Mouse (Mus musculus): Measurements from ENCODE around the gene Syne1. TPM values are rescaled to one million over a fixed set of nuclear protein-coding genes. Genes with fewer than 3 reads are reported as not detected.

The Syne1 gene
- polyA plus RNA-seq, 1 experiment from 2014 or later: 3.1 TPM

GRCm38 (mm10) chr10:5250702-5251101, 300.6 kb downstream of the Syne1 start:
- Histone ChIP-seq H3K9me3 (replicated peaks; ENCODE audit: control insufficient read depth, low read length) (no peaks in the 10 kb centered on the region), H3K27ac (replicated peaks; ENCODE audit: low read depth, low read length) (no peak overlapping the region), H3K4me3 (ENCODE audit: low read depth, low read length) (no peak overlapping the region), H3K36me3 (replicated peaks; ENCODE audit: control insufficient read depth, insufficient read depth, low read depth, low read length) (no peaks in the 10 kb centered on the region), H3K9ac (replicated peaks; ENCODE audit: low read length) (no peak overlapping the region), H3K27me3 (ENCODE audit: control insufficient read depth, insufficient read depth, low read length) (no peaks in the 10 kb centered on the region), H3K4me1 (ENCODE audit: control insufficient read depth, insufficient read depth, low read length) (no peaks in the 10 kb centered on the region), H3K4me2 (ENCODE audit: low read depth, low read length) (no peak overlapping the region)
- WGBS: 71% methylated on average over 10 of the region's 10 CpGs
- no peak for ATAC-seq (replicated peaks; ENCODE audit: insufficient number of reproducible peaks, low FRiP score, low TSS enrichment, low read depth)
- no peak for DNase-seq (ENCODE audit: low spot score)

DNA sequence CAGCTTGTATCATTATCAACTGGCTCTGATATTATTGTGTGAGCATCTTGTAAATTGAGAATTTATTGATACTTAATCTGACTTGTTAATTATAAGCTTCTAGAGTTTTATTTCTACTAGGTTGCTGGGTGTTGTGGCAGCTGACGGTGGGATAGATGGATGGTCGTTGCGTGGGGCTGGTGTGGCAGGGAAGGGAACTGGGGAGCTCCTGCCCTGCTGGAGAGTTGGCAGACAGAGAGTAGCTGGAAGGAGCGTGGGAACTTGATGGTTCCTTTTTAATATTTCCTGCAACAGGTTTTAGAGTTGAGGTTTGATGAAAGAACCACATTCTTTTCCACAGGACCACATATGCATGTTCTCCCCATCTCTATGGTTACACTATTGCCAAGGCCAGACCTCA, 311.6 kb downstream of the Syne1 start:
- no peaks in the 10 kb centered on the region for H3K36me3 ChIP-seq (replicated peaks; ENCODE audit: control insufficient read depth, insufficient read depth, low read depth, low read length)
- no peak overlapping the region for H3K27ac ChIP-seq (replicated peaks; ENCODE audit: low read depth, low read length)
- no peak overlapping the region for H3K4me2 ChIP-seq (ENCODE audit: low read depth, low read length)
- H3K9ac ChIP-seq (replicated peaks; ENCODE audit: low read length): no peak overlapping the region
- no peak for ATAC-seq (replicated peaks; ENCODE audit: insufficient number of reproducible peaks, low FRiP score, low TSS enrichment, low read depth)
- 79% methylated on average over 4 of the region's 4 CpGs for WGBS
- no peak overlapping the region for H3K4me3 ChIP-seq (ENCODE audit: low read depth, low read length)
- no peak for DNase-seq (ENCODE audit: low spot score)
- H3K9me3 ChIP-seq (replicated peaks; ENCODE audit: control insufficient read depth, low read length): no peaks in the 10 kb centered on the region
- no peaks in the 10 kb centered on the region for H3K4me1 ChIP-seq (ENCODE audit: control insufficient read depth, insufficient read depth, low read length)
- H3K27me3 ChIP-seq (ENCODE audit: control insufficient read depth, insufficient read depth, low read length): no peaks in the 10 kb centered on the region

GRCm38 (mm10) chr10:5236926-5237325, 314.4 kb downstream of the Syne1 start:
- Histone ChIP-seq H3K9me3 (replicated peaks; ENCODE audit: control insufficient read depth, low read length) (no peaks in the 10 kb centered on the region), H3K9ac (replicated peaks; ENCODE audit: low read length) (no peak overlapping the region), H3K27ac (replicated peaks; ENCODE audit: low read depth, low read length) (no peak overlapping the region), H3K4me3 (ENCODE audit: low read depth, low read length) (no peak overlapping the region), H3K4me1 (ENCODE audit: control insufficient read depth, insufficient read depth, low read length) (no peaks in the 10 kb centered on the region), H3K27me3 (ENCODE audit: control insufficient read depth, insufficient read depth, low read length) (no peaks in the 10 kb centered on the region), H3K36me3 (replicated peaks; ENCODE audit: control insufficient read depth, insufficient read depth, low read depth, low read length) (no peaks in the 10 kb centered on the region), H3K4me2 (ENCODE audit: low read depth, low read length) (no peak overlapping the region)
- ATAC-seq (replicated peaks; ENCODE audit: insufficient number of reproducible peaks, low FRiP score, low TSS enrichment, low read depth): no peak
- no peak for DNase-seq (ENCODE audit: low spot score)
- 50% methylated on average over 4 of the region's 4 CpGs for WGBS

DNA sequence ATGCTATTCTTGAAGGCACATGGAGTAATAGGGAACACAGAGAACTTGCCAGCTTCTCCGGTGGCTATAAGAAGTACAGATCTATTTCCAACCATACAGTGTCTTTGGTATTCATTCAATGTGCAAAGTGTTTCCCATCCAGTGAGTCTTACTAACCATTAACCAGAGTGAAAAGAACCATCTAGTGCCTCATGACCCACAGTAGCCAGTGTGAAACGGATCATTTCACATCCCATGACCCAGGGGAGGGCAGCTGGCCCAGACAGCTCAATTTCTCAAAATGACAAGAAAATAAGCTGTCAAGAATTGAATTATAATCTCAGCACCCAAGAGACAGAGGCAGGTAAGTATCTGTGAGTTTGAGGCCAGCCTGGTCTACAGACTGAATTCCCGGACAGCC, 315.1 kb downstream of the Syne1 start:
- H3K4me2 ChIP-seq (ENCODE audit: low read depth, low read length): no peak overlapping the region
- no peak for DNase-seq (ENCODE audit: low spot score)
- 83% methylated on average over 3 of the region's 3 CpGs for WGBS

GRCm38 (mm10) chr10:5234721-5235501, 316.4 kb downstream of the Syne1 start:
- Histone ChIP-seq H3K4me3 (ENCODE audit: low read depth, low read length) (no peak overlapping the region), H3K27me3 (ENCODE audit: control insufficient read depth, insufficient read depth, low read length) (no peaks in the 10 kb centered on the region), H3K9ac (replicated peaks; ENCODE audit: low read length) (no peak overlapping the region), H3K36me3 (replicated peaks; ENCODE audit: control insufficient read depth, insufficient read depth, low read depth, low read length) (no peaks in the 10 kb centered on the region), H3K4me1 (ENCODE audit: control insufficient read depth, insufficient read depth, low read length) (no peaks in the 10 kb centered on the region), H3K4me2 (ENCODE audit: low read depth, low read length) (no peak overlapping the region; the same call in 1 of the 2 replicates), H3K9me3 (replicated peaks; ENCODE audit: control insufficient read depth, low read length) (no peaks in the 10 kb centered on the region), H3K27ac (replicated peaks; ENCODE audit: low read depth, low read length) (peak overlapping the region; percentile 41; the same call in 1 of the 2 replicates)
- DNase-seq (ENCODE audit: low spot score): peak; percentile 69
- peak; percentile 66; the same call in 1 of the 2 replicates for ATAC-seq (replicated peaks; ENCODE audit: insufficient number of reproducible peaks, low FRiP score, low TSS enrichment, low read depth)
- 45% methylated on average over 9 of the region's 9 CpGs for WGBS

More for the DNA sequence above, 315.1 kb downstream of the Syne1 start:
- no peaks in the 10 kb centered on the region for H3K36me3 ChIP-seq (replicated peaks; ENCODE audit: control insufficient read depth, insufficient read depth, low read depth, low read length)
- H3K4me1 ChIP-seq (ENCODE audit: control insufficient read depth, insufficient read depth, low read length): no peaks in the 10 kb centered on the region
- no peaks in the 10 kb centered on the region for H3K9me3 ChIP-seq (replicated peaks; ENCODE audit: control insufficient read depth, low read length)
- H3K27ac ChIP-seq (replicated peaks; ENCODE audit: low read depth, low read length): no peak overlapping the region
- no peak overlapping the region for H3K9ac ChIP-seq (replicated peaks; ENCODE audit: low read length)
- ATAC-seq (replicated peaks; ENCODE audit: insufficient number of reproducible peaks, low FRiP score, low TSS enrichment, low read depth): no peak
- no peaks in the 10 kb centered on the region for H3K27me3 ChIP-seq (ENCODE audit: control insufficient read depth, insufficient read depth, low read length)
- no peak overlapping the region for H3K4me3 ChIP-seq (ENCODE audit: low read depth, low read length)

GRCm38 (mm10) chr10:5229129-5229528, 322.2 kb downstream of the Syne1 start:
- no peaks in the 10 kb centered on the region for H3K9me3 ChIP-seq (replicated peaks; ENCODE audit: control insufficient read depth, low read length)
- no peak overlapping the region for H3K27ac ChIP-seq (replicated peaks; ENCODE audit: low read depth, low read length)
- no peaks in the 10 kb centered on the region for H3K36me3 ChIP-seq (replicated peaks; ENCODE audit: control insufficient read depth, insufficient read depth, low read depth, low read length)
- H3K4me3 ChIP-seq (ENCODE audit: low read depth, low read length): no peak overlapping the region
- H3K9ac ChIP-seq (replicated peaks; ENCODE audit: low read length): no peak overlapping the region
- DNase-seq (ENCODE audit: low spot score): no peak
- H3K4me1 ChIP-seq (ENCODE audit: control insufficient read depth, insufficient read depth, low read length): no peaks in the 10 kb centered on the region
- no peak overlapping the region for H3K4me2 ChIP-seq (ENCODE audit: low read depth, low read length)
- WGBS: 88% methylated on average over 8 of the region's 8 CpGs
- H3K27me3 ChIP-seq (ENCODE audit: control insufficient read depth, insufficient read depth, low read length): no peaks in the 10 kb centered on the region
- no peak for ATAC-seq (replicated peaks; ENCODE audit: insufficient number of reproducible peaks, low FRiP score, low TSS enrichment, low read depth)

- H3K36me3 ChIP-seq (replicated peaks; ENCODE audit: control insufficient read depth, insufficient read depth, low read depth, low read length): no peaks in the 10 kb centered on the region
- 81% methylated on average over 20 of the region's 20 CpGs for WGBS
- no peaks in the 10 kb centered on the region for H3K27me3 ChIP-seq (ENCODE audit: control insufficient read depth, insufficient read depth, low read length)
- no peaks in the 10 kb centered on the region for H3K4me1 ChIP-seq (ENCODE audit: control insufficient read depth, insufficient read depth, low read length)
- H3K27ac ChIP-seq (replicated peaks; ENCODE audit: low read depth, low read length): no peak overlapping the region
- no peak overlapping the region for H3K4me2 ChIP-seq (ENCODE audit: low read depth, low read length)
- no peak overlapping the region for H3K4me3 ChIP-seq (ENCODE audit: low read depth, low read length)
- no peak overlapping the region for H3K9ac ChIP-seq (replicated peaks; ENCODE audit: low read length)
- no peak for DNase-seq (ENCODE audit: low spot score)
- ATAC-seq (replicated peaks; ENCODE audit: insufficient number of reproducible peaks, low FRiP score, low TSS enrichment, low read depth): no peak
- no peaks in the 10 kb centered on the region for H3K9me3 ChIP-seq (replicated peaks; ENCODE audit: control insufficient read depth, low read length)
These were observed 323.7 kb downstream of the Syne1 start for GRCm38 (mm10) chr10:5227395-5228076.

GRCm38 (mm10) chr10:5215943-5216342, 335.3 kb downstream of the Syne1 start:
- H3K27ac ChIP-seq (replicated peaks; ENCODE audit: low read depth, low read length): no peak overlapping the region
- no peak for DNase-seq (ENCODE audit: low spot score)
- no peaks in the 10 kb centered on the region for H3K36me3 ChIP-seq (replicated peaks; ENCODE audit: control insufficient read depth, insufficient read depth, low read depth, low read length)
- no peak for ATAC-seq (replicated peaks; ENCODE audit: insufficient number of reproducible peaks, low FRiP score, low TSS enrichment, low read depth)
- WGBS: 33% methylated on average over 1 of the region's 1 CpGs
- H3K9me3 ChIP-seq (replicated peaks; ENCODE audit: control insufficient read depth, low read length): no peaks in the 10 kb centered on the region
- no peaks in the 10 kb centered on the region for H3K27me3 ChIP-seq (ENCODE audit: control insufficient read depth, insufficient read depth, low read length)
- H3K4me3 ChIP-seq (ENCODE audit: low read depth, low read length): no peak overlapping the region
- H3K4me2 ChIP-seq (ENCODE audit: low read depth, low read length): no peak overlapping the region
- no peak overlapping the region for H3K9ac ChIP-seq (replicated peaks; ENCODE audit: low read length)
- no peaks in the 10 kb centered on the region for H3K4me1 ChIP-seq (ENCODE audit: control insufficient read depth, insufficient read depth, low read length)

All from embryonic facial prominence, embryonic 11.5 days (tissue).